Mouse (Mus musculus): ENCODE results near the gene Cfap61.
"Not testable (repeated sequence)": the region's sequence is repeated elsewhere in the genome, so short reads cannot be mapped to it uniquely, and the experiment has no call there.

The Cfap61 gene

DNA sequence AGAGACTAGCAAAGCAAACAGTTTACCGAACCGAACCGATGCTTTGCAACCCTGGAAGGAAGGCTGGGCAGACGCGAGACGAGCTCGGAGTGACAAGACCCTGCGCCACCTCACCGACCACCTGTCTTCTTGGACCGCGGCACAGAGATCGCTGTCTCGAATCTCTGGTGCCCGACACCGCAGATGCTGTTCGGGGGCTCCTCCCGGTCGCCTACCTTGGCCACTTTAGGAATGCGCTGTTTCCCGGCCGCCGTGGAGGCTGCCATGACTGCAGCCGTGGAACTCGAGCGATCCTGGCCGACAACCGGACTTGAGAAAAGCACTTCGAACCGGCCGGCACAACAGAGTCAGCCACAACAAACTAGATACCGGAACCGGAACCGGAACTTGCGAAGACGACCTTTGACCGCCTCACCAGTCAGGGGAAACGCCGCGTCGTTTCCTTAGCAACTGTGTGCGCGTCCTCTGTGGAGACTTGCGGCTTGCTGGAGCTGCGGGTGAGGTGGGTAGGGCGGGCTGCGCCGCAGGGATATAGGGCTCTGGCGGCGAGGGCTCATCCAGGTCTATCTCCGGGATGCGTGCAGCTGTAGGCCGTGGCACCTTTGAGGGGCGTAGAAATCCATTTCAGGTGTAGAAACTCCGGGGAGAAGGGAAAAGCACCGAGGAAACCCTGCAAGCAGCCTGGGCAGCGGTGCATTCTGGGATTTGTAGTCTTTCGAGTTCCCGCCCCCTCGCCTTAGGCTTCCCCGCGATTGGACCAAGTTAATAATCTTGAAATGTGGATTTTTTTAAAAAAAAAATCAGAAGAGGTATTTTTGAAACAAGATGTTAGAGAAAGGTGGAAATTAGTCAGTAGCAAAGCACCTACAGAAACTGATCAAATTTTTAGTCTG, at the start of gene Cfap61, which contains the start of gene Crnkl1:
TSS of gene Cfap61 (plus strand) at position 446 of the 893 bp plus-strand sequence.
TSS of gene Crnkl1 (minus strand) at position 676 of the 893 bp plus-strand sequence.
- DNase-seq (ENCODE audit: low spot score): peak; percentile 88

DNA sequence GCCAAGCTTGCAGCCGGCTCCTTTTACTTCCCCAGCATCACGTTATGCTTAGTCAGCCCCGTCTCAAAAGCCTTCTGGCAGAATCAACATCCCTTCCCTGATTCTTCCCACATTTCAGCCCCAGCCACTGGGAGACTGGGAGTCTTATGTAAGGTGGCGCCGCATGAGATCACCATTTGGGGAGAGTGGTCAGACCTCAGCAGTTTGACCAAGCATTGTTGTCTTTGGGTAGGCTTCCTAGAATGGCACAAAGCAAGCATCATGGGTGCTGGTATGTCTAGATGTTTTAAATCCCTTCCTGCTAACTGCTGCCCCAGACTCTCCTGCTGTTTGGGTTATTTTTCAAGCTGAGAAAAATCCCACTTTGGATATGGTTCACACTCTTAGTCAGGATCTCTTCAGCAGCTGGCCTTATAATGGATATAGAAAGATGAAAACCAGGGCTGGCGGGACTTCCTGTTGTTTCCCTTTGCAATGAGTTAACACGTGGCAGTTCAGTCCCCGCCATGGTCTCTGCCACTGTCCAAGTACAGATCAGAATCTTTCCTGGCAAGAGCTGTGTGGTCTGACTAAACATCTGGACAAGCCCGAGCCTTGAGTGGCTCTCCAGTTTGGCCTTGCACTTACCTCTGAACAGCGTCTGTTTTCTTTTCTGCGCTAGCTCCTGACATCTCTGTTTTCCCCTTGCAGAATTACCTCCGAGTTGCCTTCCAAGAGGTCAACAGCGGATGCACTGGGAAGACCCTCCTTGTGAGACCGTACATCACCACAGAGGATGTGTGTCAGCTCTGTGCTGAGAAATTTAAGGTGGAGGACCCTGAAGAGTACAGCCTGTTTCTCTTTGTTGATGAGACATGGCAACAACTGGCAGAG, 49.4 kb upstream of the Cfap61 start:
- DNase-seq (ENCODE audit: low spot score): no peak

DNA sequence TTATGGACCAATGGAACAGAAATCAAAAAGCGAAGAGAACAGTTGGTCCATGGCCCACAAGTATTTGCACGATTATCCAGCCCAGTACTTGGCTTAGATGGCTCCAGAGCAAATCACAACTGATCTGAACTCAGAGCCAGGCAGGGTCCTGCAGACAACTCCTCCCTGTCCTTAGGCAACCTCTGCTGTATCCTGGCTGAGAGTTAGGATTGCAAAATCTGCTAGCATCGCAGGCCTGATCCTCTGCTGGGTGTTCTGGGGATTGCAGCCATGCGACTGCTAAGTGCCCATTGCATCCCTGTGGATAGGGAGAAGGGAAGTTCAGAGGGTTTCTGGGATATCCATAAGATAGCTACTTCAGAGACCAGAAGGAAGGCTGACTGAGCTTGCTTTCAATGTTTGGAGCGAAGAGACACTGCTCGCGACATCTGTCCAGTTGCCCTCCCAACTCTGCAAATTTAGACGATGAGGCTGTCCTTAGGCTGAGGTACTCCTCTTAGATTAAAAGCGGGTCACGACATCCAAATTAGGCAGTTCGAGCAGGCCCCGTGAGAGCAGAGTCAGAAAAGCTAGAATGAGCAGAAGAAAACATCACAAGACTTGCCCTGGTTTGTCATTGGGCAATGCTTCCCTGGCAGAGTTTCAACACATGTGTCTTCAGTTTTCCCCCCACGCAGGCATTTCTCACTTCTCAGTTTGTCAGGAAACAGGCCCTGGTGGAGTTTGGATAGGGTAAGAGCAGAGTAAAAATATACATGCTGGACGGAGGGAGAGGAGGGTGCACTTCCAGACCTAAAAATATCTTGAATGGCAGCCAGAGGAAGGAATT, 46.4 kb upstream of the Cfap61 start:
- DNase-seq (ENCODE audit: low spot score): peak; percentile 65

DNA sequence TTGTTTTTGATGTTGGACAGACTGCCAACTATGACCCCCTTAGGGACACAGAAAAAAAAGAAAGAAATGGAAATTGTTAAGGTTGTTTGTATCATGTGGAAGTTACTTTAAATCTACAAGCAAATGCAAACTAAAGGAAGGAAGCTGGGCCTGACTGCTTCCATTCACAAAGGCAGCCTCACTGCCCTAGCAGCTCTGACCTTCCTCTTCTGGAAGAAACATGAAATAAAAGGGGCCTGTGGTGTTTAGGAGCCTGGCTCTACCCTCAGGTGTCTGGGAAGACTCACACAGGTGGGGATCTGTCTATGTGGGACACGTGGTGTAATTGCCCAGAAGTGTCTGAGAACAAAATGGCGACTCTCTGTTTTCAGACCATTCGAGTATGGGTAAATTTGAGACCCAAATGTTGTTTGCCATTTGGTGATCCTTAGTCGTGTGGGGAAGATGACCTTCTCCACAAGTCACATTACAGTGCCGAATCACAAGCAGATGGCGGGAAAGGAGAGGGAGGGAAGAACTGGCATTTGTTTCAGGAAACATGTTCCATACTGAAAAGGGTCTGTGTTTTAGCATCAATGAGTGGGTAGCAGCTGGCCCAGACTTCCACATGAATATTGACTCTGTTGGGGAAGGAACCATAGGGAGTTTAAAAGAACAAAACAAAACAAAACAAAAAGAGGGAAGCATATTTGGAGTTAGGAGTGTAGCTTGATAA, 45.7 kb upstream of the Cfap61 start:
- DNase-seq (ENCODE audit: low spot score): no peak

- DNase-seq (ENCODE audit: low spot score): no peak
Observed at GRCm38 (mm10) chr2:145890571-145890970, 44.0 kb upstream of the Cfap61 start.

DNA sequence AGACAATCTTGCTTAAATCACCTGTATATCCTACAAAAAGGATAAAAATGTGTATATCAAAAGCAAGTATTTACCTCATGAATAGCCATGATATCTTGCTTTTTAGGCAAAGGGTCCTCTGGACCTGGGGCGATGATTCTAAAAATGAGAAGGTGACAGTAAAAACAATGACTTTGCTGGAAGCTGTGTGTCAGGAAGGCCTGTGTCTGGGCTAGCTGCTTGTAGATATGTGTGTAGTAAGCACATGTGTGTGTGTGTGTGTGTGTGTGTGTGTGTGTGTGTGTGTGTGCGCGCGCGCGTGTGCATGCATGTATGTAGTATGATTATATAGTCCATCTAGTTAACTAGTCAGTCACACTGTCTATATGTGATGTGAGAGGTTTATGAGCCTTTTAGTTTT, 40.8 kb upstream of the Cfap61 start:
- no peak for DNase-seq (ENCODE audit: low spot score)

- no peak for DNase-seq (ENCODE audit: low spot score)
Observed at GRCm38 (mm10) chr2:145898106-145898505, 36.5 kb upstream of the Cfap61 start.

- DNase-seq (ENCODE audit: low spot score): not testable (repeated sequence)
Observed at GRCm38 (mm10) chr2:145900318-145900717, 34.3 kb upstream of the Cfap61 start.

- DNase-seq (ENCODE audit: low spot score): no peak
Observed at GRCm38 (mm10) chr2:145901861-145902260, 32.7 kb upstream of the Cfap61 start, which contains the start of gene Naa20. TSS of gene Naa20 (plus strand) at chr2:145902099.

DNA sequence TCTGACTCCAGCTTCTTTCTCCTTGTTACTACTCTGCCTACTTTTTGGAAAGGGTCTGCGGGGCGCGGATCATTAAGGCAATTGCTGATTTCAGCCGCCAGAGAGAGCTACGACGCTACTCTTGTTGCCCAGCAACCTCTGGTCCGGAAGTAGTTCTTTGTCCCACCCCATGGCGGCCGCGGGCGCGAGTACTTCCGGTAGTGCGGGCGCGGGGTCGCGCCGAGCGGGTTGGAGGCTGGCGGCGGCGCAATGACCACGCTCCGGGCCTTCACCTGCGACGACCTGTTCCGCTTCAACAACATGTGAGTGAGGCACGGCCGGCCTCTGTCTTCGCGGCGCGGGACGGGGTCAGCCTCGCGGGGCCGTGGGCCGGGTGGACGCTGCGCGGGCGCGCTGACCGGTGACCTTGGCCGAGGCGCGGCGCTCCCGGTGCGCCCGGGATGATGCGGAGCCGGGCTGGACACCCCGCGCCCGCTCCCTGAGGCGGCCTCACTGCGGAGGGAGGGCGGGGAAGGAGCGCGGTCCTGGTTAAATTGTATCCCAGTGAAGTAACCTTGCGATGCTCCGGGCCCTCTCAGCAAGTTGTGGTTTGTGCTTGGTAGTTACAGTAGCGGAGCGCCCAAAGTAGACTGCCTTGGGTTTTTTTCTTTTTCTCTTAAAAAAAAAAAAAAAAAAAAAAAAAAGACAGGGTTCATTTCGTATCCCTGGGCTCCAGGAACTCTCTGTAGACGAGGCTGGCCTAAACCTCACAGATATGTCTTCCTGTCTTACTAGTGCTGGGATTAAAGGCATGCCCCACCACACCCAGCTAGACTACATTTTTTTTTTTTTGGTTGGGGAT, 31.3 kb upstream of the Cfap61 start:
- DNase-seq (ENCODE audit: low spot score): peak; percentile 84

GRCm38 (mm10) chr2:145903983-145904616, 30.5 kb upstream of the Cfap61 start:
- DNase-seq (ENCODE audit: low spot score): no peak

GRCm38 (mm10) chr2:145905156-145905555, 29.4 kb upstream of the Cfap61 start:
- no peak for DNase-seq (ENCODE audit: low spot score)

GRCm38 (mm10) chr2:145905884-145906283, 28.7 kb upstream of the Cfap61 start:
- DNase-seq (ENCODE audit: low spot score): not testable (repeated sequence)

DNA sequence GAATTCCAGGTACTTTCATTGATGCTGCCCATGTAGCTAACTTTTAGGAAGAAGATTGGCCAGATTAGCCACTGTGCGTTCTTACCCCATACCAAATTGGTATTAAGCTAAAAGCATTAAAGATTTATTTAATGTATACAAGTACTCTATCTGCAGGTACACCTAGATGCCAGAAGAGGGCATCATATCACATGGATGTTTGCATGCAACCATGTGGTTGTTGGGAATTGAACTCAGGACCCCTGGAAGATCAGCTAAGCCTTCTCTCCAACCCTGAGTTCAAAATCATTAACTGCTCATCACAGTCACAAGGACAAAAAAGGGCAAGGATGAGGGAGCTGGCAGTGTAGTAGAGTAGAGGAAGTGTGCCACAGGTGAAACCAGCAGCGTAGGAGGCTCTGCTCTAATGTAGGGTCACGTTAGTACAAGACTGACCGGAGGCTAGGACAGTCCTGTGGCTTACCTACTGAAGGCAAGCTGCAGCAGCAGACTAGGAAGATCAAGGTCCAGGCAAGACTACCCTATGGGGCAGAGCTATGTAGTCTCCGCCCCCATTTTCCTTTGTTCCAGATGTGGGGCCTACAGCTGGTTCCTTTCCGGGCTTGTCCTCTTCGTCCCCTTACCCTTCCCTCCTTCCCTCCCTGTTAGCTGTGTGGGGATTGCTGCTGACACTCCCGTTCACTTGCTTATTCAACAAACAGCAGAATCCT, 13.5 kb upstream of the Cfap61 start:
- DNase-seq (ENCODE audit: low spot score): no peak

GRCm38 (mm10) chr2:145936975-145937374, 2.4 kb downstream of the Cfap61 start:
- no peak for DNase-seq (ENCODE audit: low spot score)

GRCm38 (mm10) chr2:145941403-145941802, 6.8 kb downstream of the Cfap61 start:
- DNase-seq (ENCODE audit: low spot score): no peak

- no peak for DNase-seq (ENCODE audit: low spot score)
Observed at GRCm38 (mm10) chr2:145944286-145944685, 9.7 kb downstream of the Cfap61 start.

DNA sequence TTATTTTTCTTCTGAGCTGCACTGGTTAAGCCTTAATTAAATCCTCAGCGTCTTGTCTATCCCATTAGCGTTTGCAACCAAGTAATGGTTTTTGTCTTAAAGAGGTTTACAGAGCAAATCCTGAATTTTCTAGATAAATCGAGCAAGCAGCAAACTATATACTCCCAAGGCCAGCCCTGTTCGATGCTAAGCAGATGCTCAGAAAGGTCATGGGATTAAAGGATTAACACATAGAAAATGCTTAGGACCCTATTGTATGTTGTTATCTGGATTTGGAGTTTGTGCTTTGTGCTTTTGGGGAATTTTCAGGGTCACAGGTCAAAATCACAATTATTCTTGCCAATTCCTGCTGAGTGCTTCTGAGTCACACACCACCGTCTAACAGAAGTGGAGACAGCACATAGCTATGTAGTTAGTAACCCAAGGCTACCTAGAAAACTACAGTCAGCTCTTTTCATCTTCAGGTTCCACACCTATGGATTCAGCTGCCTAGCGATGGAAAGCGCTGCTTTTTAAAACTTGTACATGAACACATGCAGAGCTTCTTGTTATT, 13.9 kb downstream of the Cfap61 start:
- DNase-seq (ENCODE audit: low spot score): no peak

Measured in left cerebral cortex, adult 11 months (tissue).